Mouse (Mus musculus) limb, embryonic 13.5 days (tissue): Measurements from ENCODE around the gene Vipas39. TPM values are rescaled to one million over a fixed set of nuclear protein-coding genes. Genes with fewer than 3 reads are reported as not detected.
"Not testable (repeated sequence)": the region's sequence is repeated elsewhere in the genome, so short reads cannot be mapped to it uniquely, and the experiment has no call there.

Experiments used
- ATAC-seq: fragments of 200-750 bp; cut with Nextera tagmentation; 2 replicates; pipeline ENCODE4 v1.8.0; 2017; ENCODE audit warnings: low read depth, moderate number of reproducible peaks, moderate TSS enrichment; ENCODE audit not compliant: low FRiP score
- H3K27ac ChIP-seq: fragments of 300-500 bp; sonication (generic); 2 replicates; pipeline ENCODE4 v1.5.1; 2015; ENCODE audit warnings: inconsistent platforms, mild to moderate bottlenecking, moderate library complexity
- H3K27me3 ChIP-seq: fragments of 300-500 bp; sonication (generic); 2 replicates; pipeline ENCODE4 v1.6.1; 2015; ENCODE audit warnings: mild to moderate bottlenecking, inconsistent platforms
- H3K36me3 ChIP-seq: fragments of 300-500 bp; sonication (generic); 2 replicates; pipeline ENCODE4 v1.6.1; 2015; ENCODE audit warnings: inconsistent platforms, mild to moderate bottlenecking, moderate library complexity
- H3K4me1 ChIP-seq: fragments of 300-500 bp; sonication (generic); 2 replicates; pipeline ENCODE4 v1.6.1; 2015; ENCODE audit warnings: inconsistent platforms
- H3K4me2 ChIP-seq: fragments of 300-500 bp; sonication (generic); replicated peaks from 2 replicates; pipeline ENCODE4 v1.6.1; 2015; ENCODE audit warnings: inconsistent platforms, mild to moderate bottlenecking, moderate library complexity
- H3K4me3 ChIP-seq: fragments of 300-500 bp; sonication (generic); 2 replicates; pipeline ENCODE4 v1.5.1; 2015; ENCODE audit warnings: moderate library complexity, mild to moderate bottlenecking, inconsistent platforms
- H3K9ac ChIP-seq: fragments of 300-500 bp; sonication (generic); 2 replicates; pipeline ENCODE4 v1.6.1; 2015; ENCODE audit warnings: mild to moderate bottlenecking, inconsistent platforms
- H3K9me3 ChIP-seq: fragments of 300-500 bp; sonication (generic); 2 replicates; pipeline ENCODE4 v1.6.1; 2016; ENCODE audit warnings: inconsistent platforms
- WGBS: fragments of 180-500 bp; shearing (Covaris S2); methylation state at CpG from one replicate; pipeline ENCODE4 v1.1.7; 2015; 5-methylcytosine and 5-hydroxymethylcytosine counted together
- polyA plus RNA-seq: library from polyadenylated mRNA; unstranded; fragments of >200 nt; fragmentation: Nextera tagmentation; extraction: Ambion mirVana; gene quantifications from 2 replicates; pipeline ENCODE4 v1.2.1, GENCODE M21; 2015

Vipas39 gene
- polyA plus RNA-seq = 51.9 and 52.2 TPM in 2 replicates

- Histone ChIP-seq H3K9me3 (no peaks in the 10 kb centered on the region), H3K4me1 (peaks cover 16% of the 10 kb centered on the region), H3K9ac (peak within 1 kb of the TSS; percentile 92), H3K4me2 (peak within 1 kb of the TSS; percentile 85), H3K36me3 (peaks cover 47% of the 10 kb centered on the region), H3K27ac (peak within 1 kb of the TSS; percentile 91), H3K4me3 (peak within 1 kb of the TSS; percentile 90), H3K27me3 (no peaks in the 10 kb centered on the region)
- peak; percentile 98 for ATAC-seq
- under 1% methylated on average over 31 of the region's 31 CpGs for WGBS
These were observed at the start of gene Vipas39, which contains the start of gene Ahsa1 for GRCm38 (mm10) chr12:87266108-87266826. Vipas39 (minus strand) TSS chr12:87266256. Ahsa1 (plus strand) TSS chr12:87266479.

GRCm38 (mm10) chr12:87313098-87313497 lies 47.0 kb upstream of the Vipas39 start:
- no peak for ATAC-seq
- 76% methylated on average over 2 of the region's 2 CpGs for WGBS
- no peak overlapping the region for H3K9ac ChIP-seq
- H3K9me3 ChIP-seq = no peaks in the 10 kb centered on the region
- no peak overlapping the region for H3K4me2 ChIP-seq
- H3K27ac ChIP-seq = no peak overlapping the region
- no peaks in the 10 kb centered on the region for H3K27me3 ChIP-seq
- H3K36me3 ChIP-seq = peaks cover 54% of the 10 kb centered on the region
- no peak overlapping the region for H3K4me3 ChIP-seq
- H3K4me1 ChIP-seq = no peaks in the 10 kb centered on the region

- H3K4me3 ChIP-seq, ATAC-seq, H3K27ac ChIP-seq, H3K9ac ChIP-seq, H3K4me2 ChIP-seq, H3K27me3 ChIP-seq, H3K9me3 ChIP-seq: not testable (repeated sequence)
- Histone ChIP-seq H3K36me3 (peaks cover 31% of the 10 kb centered on the region), H3K4me1 (peaks cover 10% of the 10 kb centered on the region)
- WGBS = 60% methylated on average over 4 of the region's 4 CpGs
These were observed 40.5 kb upstream of the Vipas39 start for GRCm38 (mm10) chr12:87306584-87306844.

- H3K9ac ChIP-seq = no peak overlapping the region
- peak; percentile 15; the same call in 1 of the 2 replicates for ATAC-seq
- peaks cover 10% of the 10 kb centered on the region for H3K27me3 ChIP-seq
- no peak overlapping the region; the same call in 1 of the 2 replicates for H3K4me2 ChIP-seq
- peaks cover 29% of the 10 kb centered on the region for H3K36me3 ChIP-seq
- no peak overlapping the region for H3K27ac ChIP-seq
- no peaks in the 10 kb centered on the region for H3K9me3 ChIP-seq
- no peak overlapping the region for H3K4me3 ChIP-seq
- peaks cover 10% of the 10 kb centered on the region for H3K4me1 ChIP-seq
- WGBS = 35% methylated on average over 13 of the region's 13 CpGs
These were observed 39.9 kb upstream of the Vipas39 start for GRCm38 (mm10) chr12:87305767-87306583.

GRCm38 (mm10) chr12:87301189-87301588 lies 35.1 kb upstream of the Vipas39 start:
- H3K4me3 ChIP-seq = no peak overlapping the region
- ATAC-seq = no peak
- no peak overlapping the region for H3K27ac ChIP-seq
- H3K4me2 ChIP-seq = no peak overlapping the region
- no peaks in the 10 kb centered on the region for H3K36me3 ChIP-seq
- H3K9me3 ChIP-seq = no peaks in the 10 kb centered on the region
- no peak overlapping the region for H3K9ac ChIP-seq
- peaks cover 40% of the 10 kb centered on the region for H3K27me3 ChIP-seq
- peaks cover 26% of the 10 kb centered on the region for H3K4me1 ChIP-seq
- WGBS = 50% methylated on average over 4 of the region's 4 CpGs

- 0% methylated on average over 9 of the region's 9 CpGs for WGBS
- Histone ChIP-seq H3K4me2 (peak overlapping the region; percentile 97), H3K27ac (no peak overlapping the region), H3K9me3 (no peaks in the 10 kb centered on the region), H3K4me1 (peaks cover 17% of the 10 kb centered on the region; the same call in 1 of the 2 replicates), H3K27me3 (peaks cover 40% of the 10 kb centered on the region), H3K9ac (peak overlapping the region; percentile 78), H3K4me3 (peak overlapping the region; percentile 77), H3K36me3 (no peaks in the 10 kb centered on the region)
- peak; percentile 21; the same call in 1 of the 2 replicates for ATAC-seq
These were observed 34.3 kb upstream of the Vipas39 start for GRCm38 (mm10) chr12:87300441-87300690.

GRCm38 (mm10) chr12:87299657-87300440 lies 33.8 kb upstream of the Vipas39 start, which contains the start of gene Ism2:
Ism2 (minus strand) TSS chr12:87299705.
- peak within 1 kb of the TSS; percentile 97 for H3K4me2 ChIP-seq
- peak; percentile 80 for ATAC-seq
- no peak within 1 kb of the TSS for H3K27ac ChIP-seq
- no peaks in the 10 kb centered on the region for H3K36me3 ChIP-seq
- peaks cover 16% of the 10 kb centered on the region; the same call in 1 of the 2 replicates for H3K4me1 ChIP-seq
- peaks cover 40% of the 10 kb centered on the region for H3K27me3 ChIP-seq
- H3K9me3 ChIP-seq = no peaks in the 10 kb centered on the region
- H3K4me3 ChIP-seq = peak within 1 kb of the TSS; percentile 77
- peak within 1 kb of the TSS; percentile 78 for H3K9ac ChIP-seq
- WGBS = under 1% methylated on average over 70 of the region's 86 CpGs

GRCm38 (mm10) chr12:87299037-87299656 lies 33.1 kb upstream of the Vipas39 start:
- Histone ChIP-seq H3K36me3 (no peaks in the 10 kb centered on the region), H3K4me1 (peaks cover 16% of the 10 kb centered on the region; the same call in 1 of the 2 replicates), H3K27ac (no peak overlapping the region), H3K4me2 (peak overlapping the region; percentile 97), H3K9ac (peak overlapping the region; percentile 78), H3K4me3 (peak overlapping the region; percentile 77), H3K9me3 (no peaks in the 10 kb centered on the region), H3K27me3 (peaks cover 40% of the 10 kb centered on the region)
- WGBS = 7% methylated on average over 29 of the region's 29 CpGs
- peak; percentile 41 for ATAC-seq

- WGBS = 74% methylated on average over 6 of the region's 6 CpGs
- no peaks in the 10 kb centered on the region for H3K36me3 ChIP-seq
These were observed 27.9 kb upstream of the Vipas39 start for GRCm38 (mm10) chr12:87293934-87294333.

GRCm38 (mm10) chr12:87289100-87289499 lies 23.0 kb upstream of the Vipas39 start:
- WGBS = 94% methylated on average over 5 of the region's 5 CpGs
- Histone ChIP-seq H3K27ac (no peak overlapping the region), H3K27me3 (no peaks in the 10 kb centered on the region), H3K4me2 (no peak overlapping the region), H3K9me3 (no peaks in the 10 kb centered on the region), H3K9ac (no peak overlapping the region), H3K36me3 (no peaks in the 10 kb centered on the region), H3K4me1 (no peaks in the 10 kb centered on the region), H3K4me3 (no peak overlapping the region)
- ATAC-seq = no peak

More at GRCm38 (mm10) chr12:87293934-87294333, 27.9 kb upstream of the Vipas39 start:
- Histone ChIP-seq H3K27ac (no peak overlapping the region), H3K4me1 (0 out of 2 replicates have a peak, but pooled peaks cover 1% of the 10 kb centered on the region), H3K4me2 (no peak overlapping the region), H3K27me3 (peaks cover 9% of the 10 kb centered on the region), H3K4me3 (no peak overlapping the region), H3K9me3 (no peaks in the 10 kb centered on the region), H3K9ac (no peak overlapping the region)
- ATAC-seq = no peak

GRCm38 (mm10) chr12:87284726-87285125 lies 18.7 kb upstream of the Vipas39 start:
- H3K4me1 ChIP-seq = no peaks in the 10 kb centered on the region
- H3K4me3 ChIP-seq = no peak overlapping the region
- no peaks in the 10 kb centered on the region for H3K27me3 ChIP-seq
- no peak for ATAC-seq
- H3K4me2 ChIP-seq = no peak overlapping the region
- no peaks in the 10 kb centered on the region for H3K36me3 ChIP-seq
- no peak overlapping the region for H3K27ac ChIP-seq
- no peaks in the 10 kb centered on the region for H3K9me3 ChIP-seq
- H3K9ac ChIP-seq = no peak overlapping the region
- 79% methylated on average over 5 of the region's 5 CpGs for WGBS
